Mouse (Mus musculus) kidney, postnatal 14 days (tissue): ENCODE results near the gene Bco1.

ENCODE experiments used
- DNase-seq: peaks from one replicate; pipeline ENCODE4 v3.0.0; 2022; ENCODE audit warnings: mixed read lengths

The Bco1 gene

GRCm38 (mm10) chr8:117094053-117094452 lies 1.6 kb upstream of the Bco1 start:
- DNase-seq = no peak

GRCm38 (mm10) chr8:117097051-117097563 lies 1.5 kb downstream of the Bco1 start:
- DNase-seq = no peak

GRCm38 (mm10) chr8:117097564-117098191 lies 2.0 kb downstream of the Bco1 start:
- DNase-seq = peak; percentile 15

GRCm38 (mm10) chr8:117107533-117107932 lies 11.9 kb downstream of the Bco1 start:
- peak; percentile 74 for DNase-seq

GRCm38 (mm10) chr8:117109018-117109711 lies 13.5 kb downstream of the Bco1 start:
- DNase-seq = no peak

- DNase-seq = peak; percentile 70
Observed at GRCm38 (mm10) chr8:117109801-117110390, 14.2 kb downstream of the Bco1 start.

GRCm38 (mm10) chr8:117111641-117112040 lies 16.0 kb downstream of the Bco1 start:
- no peak for DNase-seq

- no peak for DNase-seq
Observed at GRCm38 (mm10) chr8:117112261-117112660, 16.6 kb downstream of the Bco1 start.

- no peak for DNase-seq
Observed at GRCm38 (mm10) chr8:117115094-117115493, 19.4 kb downstream of the Bco1 start.

GRCm38 (mm10) chr8:117115676-117116446 lies 20.2 kb downstream of the Bco1 start:
- DNase-seq = peak; percentile 33

GRCm38 (mm10) chr8:117116534-117116933 lies 20.9 kb downstream of the Bco1 start:
- no peak for DNase-seq

- no peak for DNase-seq
Observed at GRCm38 (mm10) chr8:117118409-117118808, 22.8 kb downstream of the Bco1 start.

- DNase-seq = no peak
Observed at GRCm38 (mm10) chr8:117121277-117121676, 25.6 kb downstream of the Bco1 start.

- no peak for DNase-seq
Observed at GRCm38 (mm10) chr8:117123850-117124633, 28.4 kb downstream of the Bco1 start.

GRCm38 (mm10) chr8:117125854-117126253 lies 30.2 kb downstream of the Bco1 start:
- DNase-seq = no peak

- no peak for DNase-seq
Observed at GRCm38 (mm10) chr8:117126411-117126810, 30.8 kb downstream of the Bco1 start.

- DNase-seq = no peak
Observed at GRCm38 (mm10) chr8:117127063-117127462, 31.4 kb downstream of the Bco1 start.

- DNase-seq = no peak
Observed at GRCm38 (mm10) chr8:117133702-117134101, 38.0 kb downstream of the Bco1 start.

GRCm38 (mm10) chr8:117136351-117136750 lies 40.7 kb downstream of the Bco1 start:
- no peak for DNase-seq

- DNase-seq = no peak
Observed at GRCm38 (mm10) chr8:117136763-117137162, 41.1 kb downstream of the Bco1 start.

GRCm38 (mm10) chr8:117137357-117137756 lies 41.7 kb downstream of the Bco1 start:
- no peak for DNase-seq

- no peak for DNase-seq
Observed at GRCm38 (mm10) chr8:117148520-117148919, 52.9 kb downstream of the Bco1 start.
